Mouse (Mus musculus): ENCODE results near the gene Maco1. TPM values are rescaled to one million over a fixed set of nuclear protein-coding genes. Genes with fewer than 3 reads are reported as not detected.
A peak's percentile ranks its signal among the peaks of the same experiment; 100 is the strongest.

Gene Maco1
- polyA plus RNA-seq, 1 experiment from 2014 or later: 34.4 TPM

GRCm38 (mm10) chr4:134767426-134768225, 85.5 kb downstream of the Maco1 start, which contains the start of gene Ldlrap1:
Gene Ldlrap1 (minus strand): TSS chr4:134768024.
- DNase-seq (peak; percentile 92), ATAC-seq (ENCODE audit: insufficient read depth) (peak; percentile 79)
- Histone ChIP-seq H3K36me3 (ENCODE audit: insufficient read depth) (no peaks in the 10 kb centered on the region), H3K27me3 (ENCODE audit: insufficient read depth, low read length) (no peaks in the 10 kb centered on the region), H3K9me3 (ENCODE audit: low read depth, low read length) (no peaks in the 10 kb centered on the region), H3K4me1 (ENCODE audit: insufficient read depth) (peaks cover 29% of the 10 kb centered on the region), H3K9ac (peak within 1 kb of the TSS; percentile 77), H3K4me2 (peak within 1 kb of the TSS; percentile 95), H3K27ac (ENCODE audit: low read depth) (peak within 1 kb of the TSS; percentile 19; the same call in 1 of the 2 replicates), H3K4me3 (ENCODE audit: low read depth, low read length) (peak within 1 kb of the TSS; percentile 74)
- TF ChIP-seq CTCF (IDR thresholded peaks at IDR 0.05; ENCODE audit: low read depth): no peak
- under 1% methylated on average over 78 of the region's 80 CpGs for WGBS

GRCm38 (mm10) chr4:134766904-134767425, 86.2 kb downstream of the Maco1 start:
- peak; percentile 25 for ATAC-seq (ENCODE audit: insufficient read depth)
- Histone ChIP-seq H3K27me3 (ENCODE audit: insufficient read depth, low read length) (no peaks in the 10 kb centered on the region), H3K4me3 (ENCODE audit: low read depth, low read length) (peak overlapping the region; percentile 74), H3K27ac (ENCODE audit: low read depth) (no peak overlapping the region), H3K9ac (peak overlapping the region; percentile 77), H3K4me2 (peak overlapping the region; percentile 95), H3K4me1 (ENCODE audit: insufficient read depth) (peaks cover 35% of the 10 kb centered on the region), H3K36me3 (ENCODE audit: insufficient read depth) (no peaks in the 10 kb centered on the region), H3K9me3 (ENCODE audit: low read depth, low read length) (no peaks in the 10 kb centered on the region)
- peak; percentile 56 for DNase-seq
- 1% methylated on average over 23 of the region's 23 CpGs for WGBS
- TF ChIP-seq CTCF (IDR thresholded peaks at IDR 0.05; ENCODE audit: low read depth): no peak

GRCm38 (mm10) chr4:134766277-134766676, 86.9 kb downstream of the Maco1 start:
- peak overlapping the region; percentile 95 for H3K4me2 ChIP-seq
- no peak for TF ChIP-seq CTCF (IDR thresholded peaks at IDR 0.05; ENCODE audit: low read depth)

GRCm38 (mm10) chr4:134764333-134764732, 88.8 kb downstream of the Maco1 start:
- 0 out of 2 replicates have a peak overlapping the region, but pooled peaks have one; percentile 5 for H3K4me2 ChIP-seq
- H3K9me3 ChIP-seq (ENCODE audit: low read depth, low read length): no peaks in the 10 kb centered on the region
- H3K4me1 ChIP-seq (ENCODE audit: insufficient read depth): peaks cover 54% of the 10 kb centered on the region
- ATAC-seq (ENCODE audit: insufficient read depth) (no peak), DNase-seq (no peak)
- H3K27ac ChIP-seq (ENCODE audit: low read depth): no peak overlapping the region
- H3K9ac ChIP-seq: no peak overlapping the region
- no peaks in the 10 kb centered on the region for H3K27me3 ChIP-seq (ENCODE audit: insufficient read depth, low read length)
- no peaks in the 10 kb centered on the region for H3K36me3 ChIP-seq (ENCODE audit: insufficient read depth)
- no peak for TF ChIP-seq CTCF (IDR thresholded peaks at IDR 0.05; ENCODE audit: low read depth)
- no peak overlapping the region for H3K4me3 ChIP-seq (ENCODE audit: low read depth, low read length)
- WGBS: 28% methylated on average over 3 of the region's 3 CpGs

More at GRCm38 (mm10) chr4:134766277-134766676, 86.9 kb downstream of the Maco1 start:
- H3K9me3 ChIP-seq (ENCODE audit: low read depth, low read length): no peaks in the 10 kb centered on the region
- peak overlapping the region; percentile 74 for H3K4me3 ChIP-seq (ENCODE audit: low read depth, low read length)
- H3K36me3 ChIP-seq (ENCODE audit: insufficient read depth): no peaks in the 10 kb centered on the region
- H3K27me3 ChIP-seq (ENCODE audit: insufficient read depth, low read length): no peaks in the 10 kb centered on the region
- no peak overlapping the region for H3K9ac ChIP-seq
- no peak overlapping the region for H3K27ac ChIP-seq (ENCODE audit: low read depth)
- WGBS: 66% methylated on average over 6 of the region's 6 CpGs
- ATAC-seq (ENCODE audit: insufficient read depth): no peak
- peaks cover 35% of the 10 kb centered on the region for H3K4me1 ChIP-seq (ENCODE audit: insufficient read depth)
- no peak for DNase-seq

GRCm38 (mm10) chr4:134762360-134762759, 90.8 kb downstream of the Maco1 start:
- H3K4me3 ChIP-seq (ENCODE audit: low read depth, low read length): no peak overlapping the region
- 0 out of 2 replicates have a peak overlapping the region, but pooled peaks have one; percentile 12 for H3K4me2 ChIP-seq
- DNase-seq (no peak), ATAC-seq (ENCODE audit: insufficient read depth) (no peak)
- peak overlapping the region; percentile 42; the same call in 1 of the 2 replicates for H3K27ac ChIP-seq (ENCODE audit: low read depth)
- H3K27me3 ChIP-seq (ENCODE audit: insufficient read depth, low read length): no peaks in the 10 kb centered on the region
- 65% methylated on average over 6 of the region's 6 CpGs for WGBS
- peak overlapping the region; percentile 9; the same call in 1 of the 2 replicates for H3K9ac ChIP-seq
- no peaks in the 10 kb centered on the region for H3K9me3 ChIP-seq (ENCODE audit: low read depth, low read length)
- H3K36me3 ChIP-seq (ENCODE audit: insufficient read depth): no peaks in the 10 kb centered on the region
- H3K4me1 ChIP-seq (ENCODE audit: insufficient read depth): peaks cover 55% of the 10 kb centered on the region
- TF ChIP-seq CTCF (IDR thresholded peaks at IDR 0.05; ENCODE audit: low read depth): no peak

GRCm38 (mm10) chr4:134760793-134761201, 92.3 kb downstream of the Maco1 start:
- TF ChIP-seq CTCF (IDR thresholded peaks at IDR 0.05; ENCODE audit: low read depth): no peak
- DNase-seq: peak; percentile 95
- Histone ChIP-seq H3K27me3 (ENCODE audit: insufficient read depth, low read length) (no peaks in the 10 kb centered on the region), H3K36me3 (ENCODE audit: insufficient read depth) (0 out of 2 replicates have a peak, but pooled peaks cover 6% of the 10 kb centered on the region), H3K4me3 (ENCODE audit: low read depth, low read length) (no peak overlapping the region), H3K4me1 (ENCODE audit: insufficient read depth) (peaks cover 46% of the 10 kb centered on the region), H3K27ac (ENCODE audit: low read depth) (peak overlapping the region; percentile 84), H3K4me2 (peak overlapping the region; percentile 41), H3K9me3 (ENCODE audit: low read depth, low read length) (no peaks in the 10 kb centered on the region), H3K9ac (no peak overlapping the region)
- 9% methylated on average over 9 of the region's 9 CpGs for WGBS
- peak; percentile 59 for ATAC-seq (ENCODE audit: insufficient read depth)

- Histone ChIP-seq H3K9ac (no peak overlapping the region), H3K4me1 (ENCODE audit: insufficient read depth) (peaks cover 43% of the 10 kb centered on the region), H3K36me3 (ENCODE audit: insufficient read depth) (0 out of 2 replicates have a peak, but pooled peaks cover 6% of the 10 kb centered on the region), H3K9me3 (ENCODE audit: low read depth, low read length) (no peaks in the 10 kb centered on the region), H3K4me2 (peak overlapping the region; percentile 41), H3K27ac (ENCODE audit: low read depth) (peak overlapping the region; percentile 84), H3K4me3 (ENCODE audit: low read depth, low read length) (no peak overlapping the region), H3K27me3 (ENCODE audit: insufficient read depth, low read length) (no peaks in the 10 kb centered on the region)
- ATAC-seq (ENCODE audit: insufficient read depth) (0 out of 2 replicates have a peak, but pooled peaks have one; percentile 3), DNase-seq (peak; percentile 57)
- no peak for TF ChIP-seq CTCF (IDR thresholded peaks at IDR 0.05; ENCODE audit: low read depth)
- WGBS: 39% methylated on average over 6 of the region's 6 CpGs
Observed at GRCm38 (mm10) chr4:134760281-134760680, 92.9 kb downstream of the Maco1 start.

Measured in lung, embryonic 14.5 days (tissue).